Mouse (Mus musculus) embryonic fibroblast, embryonic 13.5 days (primary cell): Measurements from ENCODE around the gene Eif2b5. TPM values are rescaled to one million over a fixed set of nuclear protein-coding genes. Genes with fewer than 3 reads are reported as not detected.
"Not testable (repeated sequence)": the region's sequence is repeated elsewhere in the genome, so short reads cannot be mapped to it uniquely, and the experiment has no call there.

Source experiments
- H3K27ac ChIP-seq: 2 replicates; pipeline ENCODE4 v1.5.1; 2012; ENCODE audit warnings: low read length, control low read depth, inconsistent platforms; ENCODE audit not compliant: insufficient read depth
- H3K4me1 ChIP-seq: 2 replicates; pipeline ENCODE4 v1.6.1; 2011; ENCODE audit warnings: low read length; ENCODE audit not compliant: control insufficient read depth, insufficient read depth
- H3K4me3 ChIP-seq: 2 replicates; pipeline ENCODE4 v1.5.1; 2011; ENCODE audit warnings: mild to moderate bottlenecking, control low read depth, low read length; ENCODE audit not compliant: insufficient read depth
- CTCF ChIP-seq: IDR thresholded peaks from 2 replicates; pipeline ENCODE4 v1.5.1; 2011; ENCODE audit warnings: mild to moderate bottlenecking, control low read depth, low read length, moderate library complexity, borderline replicate concordance; ENCODE audit not compliant: insufficient read depth
- POLR2A ChIP-seq: IDR thresholded peaks from 2 replicates; pipeline ENCODE4 v1.6.1; 2011; ENCODE audit warnings: low read depth, mild to moderate bottlenecking, control low read depth, low read length, moderate library complexity
- polyA plus RNA-seq: library from polyadenylated mRNA; stranded (reverse); fragments of >200 nt; gene quantifications from 2 replicates; pipeline ENCODE4 v1.2.4, GENCODE M21; 2011; ENCODE audit warnings: low read depth; ENCODE audit not compliant: missing spikeins, insufficient read length

The Eif2b5 gene
- polyA plus RNA-seq, 1 experiment, result 53.8 TPM

GRCm38 (mm10) chr16:20474786-20475185, 23.8 kb upstream of the Eif2b5 start:
- H3K27ac ChIP-seq, result no peak overlapping the region
- TF ChIP-seq POLR2A (no peak), CTCF (no peak)
- peaks cover 13% of the 10 kb centered on the region for H3K4me1 ChIP-seq
- H3K4me3 ChIP-seq, result no peak overlapping the region

DNA sequence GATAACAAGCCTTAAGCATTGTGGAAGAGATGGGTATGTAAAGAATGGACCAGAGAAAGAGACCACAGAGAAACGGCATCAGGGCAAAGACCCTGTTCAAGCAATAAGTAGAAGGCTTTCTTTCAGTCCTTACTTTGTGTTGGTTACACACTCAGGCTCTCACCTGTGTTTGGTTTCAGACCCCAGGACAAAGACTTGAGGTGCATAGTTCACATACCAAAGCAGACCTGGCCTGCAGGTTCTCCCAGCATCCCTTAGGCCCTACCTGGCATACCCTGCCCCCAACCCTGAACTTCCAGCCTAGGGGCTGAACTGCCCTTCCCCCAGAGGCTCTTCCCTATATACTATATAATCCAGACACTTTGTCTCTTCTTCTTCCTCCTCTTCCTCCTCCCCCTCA, 23.3 kb upstream of the Eif2b5 start:
- TF ChIP-seq CTCF, result no peak
- no peak for TF ChIP-seq POLR2A
- peaks cover 13% of the 10 kb centered on the region for H3K4me1 ChIP-seq
- no peak overlapping the region for H3K4me3 ChIP-seq
- H3K27ac ChIP-seq, result no peak overlapping the region

DNA sequence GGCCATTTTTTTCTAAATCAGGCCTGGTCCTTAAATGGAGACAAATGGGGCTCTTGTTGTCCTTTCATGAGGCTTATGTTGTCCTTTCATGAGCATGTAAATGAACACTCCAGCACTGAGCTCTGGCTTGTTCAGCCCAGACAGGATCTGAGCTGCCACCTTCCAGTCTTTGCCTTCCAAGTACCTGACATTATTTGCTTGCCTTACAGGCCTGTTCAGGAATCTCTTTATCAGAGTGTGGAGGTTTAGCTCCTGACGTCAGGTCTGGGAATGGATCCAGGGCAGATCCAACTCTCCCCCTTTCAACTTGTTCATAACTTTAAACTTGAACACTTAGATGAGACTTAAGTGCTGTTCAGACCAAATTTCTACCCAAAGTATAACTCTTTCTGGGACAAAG, 21.8 kb upstream of the Eif2b5 start:
- H3K4me3 ChIP-seq, result no peak overlapping the region
- peak overlapping the region; percentile 84 for H3K27ac ChIP-seq
- TF ChIP-seq POLR2A (no peak), CTCF (no peak)
- peaks cover 13% of the 10 kb centered on the region for H3K4me1 ChIP-seq

DNA sequence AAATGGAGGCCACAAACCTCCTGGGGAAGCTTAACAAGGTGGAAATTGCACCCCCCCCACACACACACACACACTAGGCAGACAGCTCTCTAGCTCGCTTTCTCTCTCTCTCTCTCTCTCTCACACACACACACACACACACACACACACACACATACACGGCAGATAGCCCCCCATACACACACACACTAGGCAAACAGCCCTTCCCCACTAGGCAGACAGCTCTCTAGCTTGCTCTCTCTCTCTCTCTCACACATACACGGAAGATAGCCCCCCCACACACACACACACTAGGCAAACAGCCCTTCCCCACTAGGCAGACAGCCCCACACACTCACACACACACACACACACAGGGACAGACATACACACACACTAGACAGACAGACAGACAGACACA, 21.3 kb upstream of the Eif2b5 start:
- no peak for TF ChIP-seq CTCF
- TF ChIP-seq POLR2A, result 0 out of 2 replicates have a peak, but pooled peaks have one; percentile 12
- peaks cover 13% of the 10 kb centered on the region for H3K4me1 ChIP-seq
- H3K27ac ChIP-seq, result peak overlapping the region; percentile 84
- no peak overlapping the region for H3K4me3 ChIP-seq

GRCm38 (mm10) chr16:20478504-20478903, 20.1 kb upstream of the Eif2b5 start:
- H3K4me3 ChIP-seq, result no peak overlapping the region
- no peak for TF ChIP-seq CTCF
- no peak for TF ChIP-seq POLR2A
- H3K4me1 ChIP-seq, result peaks cover 13% of the 10 kb centered on the region
- peak overlapping the region; percentile 61; the same call in 1 of the 2 replicates for H3K27ac ChIP-seq

GRCm38 (mm10) chr16:20479026-20479760, 19.4 kb upstream of the Eif2b5 start:
- H3K4me3 ChIP-seq, result not testable (repeated sequence)
- Histone ChIP-seq H3K4me1 (peaks cover 13% of the 10 kb centered on the region), H3K27ac (peak overlapping the region; percentile 61; the same call in 1 of the 2 replicates)

DNA sequence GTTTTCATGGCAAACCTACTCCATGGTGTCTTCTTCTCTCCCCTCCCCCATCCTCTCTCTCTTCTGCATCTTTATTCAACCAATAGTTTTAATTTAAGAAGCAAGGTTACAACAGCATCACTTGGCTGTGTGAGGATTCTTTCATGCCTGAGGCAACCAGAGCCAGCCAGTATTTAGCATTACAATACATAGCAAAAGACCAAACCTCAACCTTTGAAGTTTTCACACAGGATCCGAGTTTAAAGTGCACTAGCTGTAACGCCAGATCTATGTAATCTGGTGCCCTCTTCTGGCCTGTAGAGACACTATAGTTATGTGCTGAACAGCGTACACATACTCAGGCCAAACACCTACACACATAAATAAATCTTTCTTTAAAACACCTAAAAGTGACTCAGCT, 18.5 kb upstream of the Eif2b5 start:
- Histone ChIP-seq H3K4me1 (peaks cover 13% of the 10 kb centered on the region), H3K4me3 (no peak overlapping the region), H3K27ac (no peak overlapping the region)
- TF ChIP-seq POLR2A, result no peak
- no peak for TF ChIP-seq CTCF

GRCm38 (mm10) chr16:20481746-20482145, 16.9 kb upstream of the Eif2b5 start:
- no peak overlapping the region for H3K4me3 ChIP-seq
- TF ChIP-seq POLR2A, result no peak
- TF ChIP-seq CTCF, result no peak
- no peak overlapping the region for H3K27ac ChIP-seq
- H3K4me1 ChIP-seq, result peaks cover 10% of the 10 kb centered on the region

DNA sequence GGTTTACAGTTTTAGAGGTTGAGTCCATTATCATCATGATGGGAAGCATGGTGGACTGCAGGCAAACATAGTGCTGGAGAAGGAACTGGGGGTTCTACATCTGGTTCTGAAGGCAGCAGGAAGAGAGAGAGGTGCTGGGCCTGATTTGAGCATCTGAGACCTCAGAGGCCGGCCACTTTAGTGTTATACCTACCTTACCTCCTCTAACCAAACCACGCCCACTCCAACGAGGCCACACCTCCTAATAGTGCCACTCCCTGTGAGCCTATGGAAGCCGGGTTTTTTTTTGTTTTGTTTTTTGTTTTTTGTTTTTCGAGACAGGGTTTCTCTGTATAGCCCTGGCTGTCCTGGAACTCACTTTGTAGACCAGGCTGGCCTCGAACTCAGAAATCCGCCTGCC, 14.9 kb upstream of the Eif2b5 start:
- not testable (repeated sequence) for H3K4me3 ChIP-seq, H3K27ac ChIP-seq, H3K4me1 ChIP-seq

DNA sequence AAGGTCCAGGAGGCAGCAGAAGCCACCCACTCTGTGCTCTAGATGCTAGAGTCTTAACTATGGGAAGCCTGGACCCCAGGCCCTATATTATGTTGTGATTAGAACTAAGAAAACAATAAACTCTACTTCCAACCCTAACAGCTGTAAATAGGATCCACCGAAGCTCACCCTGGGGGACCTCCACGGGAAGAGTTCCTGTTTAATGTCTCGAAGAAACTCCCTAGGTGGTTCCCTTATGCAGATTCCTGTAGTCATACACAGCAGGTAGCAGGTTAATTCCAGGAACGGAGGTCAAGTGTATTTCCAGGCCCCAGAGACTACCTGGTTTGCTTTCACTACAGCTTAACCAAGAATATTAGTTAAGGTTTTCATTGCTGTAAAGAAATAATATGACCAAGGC, 13.6 kb upstream of the Eif2b5 start:
- Histone ChIP-seq H3K4me3 (no peak overlapping the region), H3K4me1 (peaks cover 2% of the 10 kb centered on the region; the same call in 1 of the 2 replicates), H3K27ac (no peak overlapping the region)
- no peak for TF ChIP-seq POLR2A
- no peak for TF ChIP-seq CTCF
